Mouse (Mus musculus) olfactory bulb, adult 2 months (tissue): ENCODE data around the gene Zfp639. TPM values are rescaled to one million over a fixed set of nuclear protein-coding genes. Genes with fewer than 3 reads are reported as not detected.
A peak's percentile ranks its signal among the peaks of the same experiment; 100 is the strongest.

Source experiments
- H3K27ac ChIP-seq: fragments of 200-500 bp; 2 replicates; pipeline ENCODE4 v1.5.1; 2012; ENCODE audit warnings: low read depth, low read length; ENCODE audit not compliant: insufficient read depth
- H3K4me1 ChIP-seq: fragments of 200-500 bp; 2 replicates; pipeline ENCODE4 v1.6.1; 2012; ENCODE audit warnings: low read length; ENCODE audit not compliant: control insufficient read depth, insufficient read depth
- H3K4me3 ChIP-seq: fragments of 200-500 bp; 2 replicates; pipeline ENCODE4 v1.5.1; 2012; ENCODE audit warnings: mild to moderate bottlenecking, low read depth, low read length, moderate library complexity; ENCODE audit not compliant: insufficient read depth
- CTCF ChIP-seq: fragments of 200-500 bp; IDR thresholded peaks from 2 replicates; pipeline ENCODE4 v1.5.1; 2012; ENCODE audit warnings: low read depth, mild to moderate bottlenecking, low read length, moderate library complexity; ENCODE audit not compliant: insufficient read depth
- POLR2A ChIP-seq: fragments of 200-500 bp; IDR thresholded peaks from 2 replicates; pipeline ENCODE4 v1.6.1; 2012; ENCODE audit warnings: mild to moderate bottlenecking, low read depth, low read length, moderate library complexity; ENCODE audit not compliant: insufficient read depth
- WGBS: fragments of 180-500 bp; shearing (Covaris S2); methylation state at CpG from one replicate; pipeline ENCODE4 v1.1.7; 2018; 5-methylcytosine and 5-hydroxymethylcytosine counted together
- polyA plus RNA-seq: library from polyadenylated mRNA; stranded (reverse); fragments of >200 nt; gene quantifications from 2 replicates; pipeline ENCODE4 v1.2.4, GENCODE M21; 2012; ENCODE audit warnings: low replicate concordance; ENCODE audit not compliant: missing spikeins, insufficient read depth, insufficient read length

Zfp639 gene
- not detected in 2 replicates for polyA plus RNA-seq

GRCm38 (mm10) chr3:32509496-32510374 is at the start of gene Zfp639:
TSS of gene Zfp639 (plus strand) at chr3:32510259.
- Histone ChIP-seq H3K4me3 (peak within 1 kb of the TSS; percentile 89), H3K27ac (peak within 1 kb of the TSS; percentile 59), H3K4me1 (peaks cover 12% of the 10 kb centered on the region)
- TF ChIP-seq POLR2A (no peak), CTCF (no peak)
- 9% methylated on average over 24 of the region's 24 CpGs for WGBS

GRCm38 (mm10) chr3:32467321-32467720 is 42.7 kb upstream of the Zfp639 start:
- no peak for TF ChIP-seq CTCF
- no peak for TF ChIP-seq POLR2A
- no peak overlapping the region for H3K4me3 ChIP-seq
- H3K4me1 ChIP-seq: no peaks in the 10 kb centered on the region
- 91% methylated on average over 4 of the region's 4 CpGs for WGBS
- H3K27ac ChIP-seq: no peak overlapping the region

- H3K4me1 ChIP-seq: no peaks in the 10 kb centered on the region
- no peak for TF ChIP-seq POLR2A
- no peak overlapping the region for H3K27ac ChIP-seq
- no peak overlapping the region for H3K4me3 ChIP-seq
- WGBS: 55% methylated on average over 4 of the region's 4 CpGs
Observed at GRCm38 (mm10) chr3:32468411-32468810, 41.6 kb upstream of the Zfp639 start.

GRCm38 (mm10) chr3:32470449-32470848 is 39.6 kb upstream of the Zfp639 start:
- Histone ChIP-seq H3K27ac (no peak overlapping the region), H3K4me1 (no peaks in the 10 kb centered on the region), H3K4me3 (no peak overlapping the region)
- 77% methylated on average over 7 of the region's 7 CpGs for WGBS
- TF ChIP-seq CTCF (no peak), POLR2A (no peak)

- Histone ChIP-seq H3K27ac (no peak overlapping the region), H3K4me1 (no peaks in the 10 kb centered on the region), H3K4me3 (no peak overlapping the region)
- TF ChIP-seq CTCF (no peak), POLR2A (no peak)
- 57% methylated on average over 6 of the region's 6 CpGs for WGBS
Observed at GRCm38 (mm10) chr3:32471098-32471497, 39.0 kb upstream of the Zfp639 start.

- Histone ChIP-seq H3K4me1 (no peaks in the 10 kb centered on the region), H3K4me3 (no peak overlapping the region), H3K27ac (no peak overlapping the region)
- 78% methylated on average over 14 of the region's 14 CpGs for WGBS
- TF ChIP-seq CTCF: no peak
- TF ChIP-seq POLR2A: no peak
Observed at GRCm38 (mm10) chr3:32472191-32472900, 37.7 kb upstream of the Zfp639 start.

GRCm38 (mm10) chr3:32473184-32473583 is 36.9 kb upstream of the Zfp639 start:
- no peak overlapping the region for H3K4me3 ChIP-seq
- H3K4me1 ChIP-seq: no peaks in the 10 kb centered on the region
- H3K27ac ChIP-seq: no peak overlapping the region
- 79% methylated on average over 10 of the region's 10 CpGs for WGBS
- TF ChIP-seq CTCF (no peak), POLR2A (no peak)

GRCm38 (mm10) chr3:32479961-32480360 is 30.1 kb upstream of the Zfp639 start:
- TF ChIP-seq CTCF (no peak), POLR2A (no peak)

GRCm38 (mm10) chr3:32483035-32483434 is 27.0 kb upstream of the Zfp639 start:
- 79% methylated on average over 3 of the region's 3 CpGs for WGBS
- Histone ChIP-seq H3K27ac (no peak overlapping the region), H3K4me3 (no peak overlapping the region), H3K4me1 (no peaks in the 10 kb centered on the region)
- no peak for TF ChIP-seq POLR2A
- TF ChIP-seq CTCF: no peak

More at GRCm38 (mm10) chr3:32479961-32480360, 30.1 kb upstream of the Zfp639 start:
- Histone ChIP-seq H3K27ac (no peak overlapping the region), H3K4me3 (no peak overlapping the region), H3K4me1 (no peaks in the 10 kb centered on the region)
- WGBS: 96% methylated on average over 7 of the region's 7 CpGs

GRCm38 (mm10) chr3:32486543-32486942 is 23.5 kb upstream of the Zfp639 start:
- Histone ChIP-seq H3K27ac (no peak overlapping the region), H3K4me1 (no peaks in the 10 kb centered on the region), H3K4me3 (no peak overlapping the region)
- no peak for TF ChIP-seq POLR2A
- no peak for TF ChIP-seq CTCF
- 71% methylated on average over 4 of the region's 4 CpGs for WGBS
